Mouse (Mus musculus) adrenal gland, postnatal 14 days (tissue): ENCODE measurements around the gene Gcgr. TPM values are rescaled to one million over a fixed set of nuclear protein-coding genes. Genes with fewer than 3 reads are reported as not detected.
A peak's percentile ranks its signal among the peaks of the same experiment; 100 is the strongest.
"Not testable (repeated sequence)": the region's sequence is repeated elsewhere in the genome, so short reads cannot be mapped to it uniquely, and the experiment has no call there.

ENCODE experiments used
- DNase-seq: peaks from one replicate; pipeline ENCODE4 v3.0.0; 2021; ENCODE audit warnings: mixed read lengths
- total RNA-seq: library from RNA; stranded (reverse); gene quantifications from 2 replicates; pipeline ENCODE4 v1.2.3, GENCODE M21; 2021

Gcgr gene
- total RNA-seq, 1 experiment from 2014 or later: 11.7 TPM

- peak; percentile 79 for DNase-seq
Measured at GRCm38 (mm10) chr11:120538485-120538884, 8.0 kb downstream of the Gcgr start.

- DNase-seq: no peak
Measured at GRCm38 (mm10) chr11:120538955-120539284, 8.4 kb downstream of the Gcgr start.

- peak; percentile 44 for DNase-seq
Measured at GRCm38 (mm10) chr11:120539285-120540014, 9.0 kb downstream of the Gcgr start.

GRCm38 (mm10) chr11:120541907-120542306 lies 11.4 kb downstream of the Gcgr start:
- peak; percentile 40 for DNase-seq

GRCm38 (mm10) chr11:120542376-120542775 lies 11.9 kb downstream of the Gcgr start:
- DNase-seq: peak; percentile 66

GRCm38 (mm10) chr11:120545964-120546363 lies 15.5 kb downstream of the Gcgr start:
- no peak for DNase-seq

GRCm38 (mm10) chr11:120547469-120547868 lies 17.0 kb downstream of the Gcgr start:
- DNase-seq: peak; percentile 40

- DNase-seq: no peak
Measured at GRCm38 (mm10) chr11:120548214-120548613, 17.7 kb downstream of the Gcgr start.

GRCm38 (mm10) chr11:120548786-120549167 lies 18.3 kb downstream of the Gcgr start:
- no peak for DNase-seq

- DNase-seq: peak; percentile 97
Measured at GRCm38 (mm10) chr11:120549168-120549945, 18.9 kb downstream of the Gcgr start, which contains the start of gene Mcrip1. TSS of gene Mcrip1 (minus strand) at chr11:120549727.

- no peak for DNase-seq
Measured at GRCm38 (mm10) chr11:120549986-120550809, 19.7 kb downstream of the Gcgr start.

GRCm38 (mm10) chr11:120550810-120551440 lies 20.4 kb downstream of the Gcgr start, which contains the start of gene Ppp1r27:
TSS of gene Ppp1r27 (minus strand) at chr11:120551132.
- DNase-seq: no peak

- no peak for DNase-seq
Measured at GRCm38 (mm10) chr11:120552736-120553135, 22.2 kb downstream of the Gcgr start.

- DNase-seq: peak; percentile 77
Measured at GRCm38 (mm10) chr11:120554834-120555233, 24.3 kb downstream of the Gcgr start.

- peak; percentile 55 for DNase-seq
Measured at GRCm38 (mm10) chr11:120555260-120555659, 24.8 kb downstream of the Gcgr start.

- not testable (repeated sequence) for DNase-seq
Measured at GRCm38 (mm10) chr11:120558843-120559242, 28.3 kb downstream of the Gcgr start.

GRCm38 (mm10) chr11:120560952-120561728 lies 30.6 kb downstream of the Gcgr start:
- no peak for DNase-seq

GRCm38 (mm10) chr11:120562949-120563348 lies 32.5 kb downstream of the Gcgr start:
- no peak for DNase-seq

GRCm38 (mm10) chr11:120565114-120565513 lies 34.6 kb downstream of the Gcgr start:
- DNase-seq: no peak

GRCm38 (mm10) chr11:120568324-120568723 lies 37.8 kb downstream of the Gcgr start:
- DNase-seq: no peak

- no peak for DNase-seq
Measured at GRCm38 (mm10) chr11:120571122-120571521, 40.6 kb downstream of the Gcgr start.
